Mouse (Mus musculus): ENCODE measurements around the gene Hlf.

GRCm38 (mm10) chr11:90330202-90330694 lies 60.4 kb downstream of the Hlf start:
- no peak for TF ChIP-seq CTCF (conservative IDR thresholded peaks at IDR 0.05; ENCODE audit: low read length)
- no peak for TF ChIP-seq POU5F1 (IDR thresholded peaks at IDR 0.05; ENCODE audit: borderline replicate concordance, low read length)

Data from E14TG2a.4 (cell line).